Mouse (Mus musculus): ENCODE data around the gene Vmn1r1. TPM values are rescaled to one million over a fixed set of nuclear protein-coding genes. Genes with fewer than 3 reads are reported as not detected.

Vmn1r1 gene
- total and polyA plus RNA-seq, 3 experiments: not detected

GRCm38 (mm10) chr1:182192581-182192980 is 28.3 kb upstream of the Vmn1r1 start:
- no peaks in the 10 kb centered on the region for H3K79me2 ChIP-seq (replicated peaks; ENCODE audit: control insufficient read depth, extremely low read depth, insufficient read depth, poor library complexity, severe bottlenecking)
- dilution Hi-C loops (cut with MboI; ENCODE audit: extremely low pct_ligation_motif_present, extremely low pct_unique_long_range_greater_than_20kb, low sequenced_read_pairs): no loop called here
- no peaks in the 10 kb centered on the region for H3K27me3 ChIP-seq (replicated peaks)
- DNase-seq (ENCODE audit: extremely low read depth): no peak
- H3K36me3 ChIP-seq (replicated peaks in 1 of 2; ENCODE audit: control insufficient read depth in 1 of 2, insufficient read depth in 1 of 2, low read length in 1 of 2): no peaks in the 10 kb centered on the region
- H3K9ac ChIP-seq (ENCODE audit: insufficient read depth, low read depth): no peak overlapping the region
- H3K4me2 ChIP-seq (ENCODE audit: insufficient read depth, low read depth, poor library complexity, severe bottlenecking): no peak overlapping the region
- H3K27ac ChIP-seq (ENCODE audit: insufficient read depth, low read depth): no peak overlapping the region
- in situ Hi-C loops (cut with MboI; ENCODE audit: low pct_ligation_motif_present, low pct_unique_long_range_greater_than_20kb, low sequenced_read_pairs): no loop called here
- TF ChIP-seq ZC3H11A (IDR thresholded peaks at IDR 0.05; ENCODE audit: low read depth, low read length) (no peak), MAX (IDR thresholded peaks at IDR 0.05; ENCODE audit: low read length) (no peak), RCOR1 (conservative IDR thresholded peaks at IDR 0.05; ENCODE audit: low read depth, low read length) (no peak), MAFK (IDR thresholded peaks at IDR 0.05; ENCODE audit: insufficient replicate concordance, low read length) (no peak), HCFC1 (IDR thresholded peaks at IDR 0.05; ENCODE audit: low read depth, low read length) (no peak), CTCF (conservative IDR thresholded peaks at IDR 0.05 in 1 of 2, IDR thresholded peaks at IDR 0.05 in 1 of 2; ENCODE audit: low read depth in 2 of 2, low read length in 2 of 2) (no peak), ZNF384 (IDR thresholded peaks at IDR 0.05; ENCODE audit: low read depth, low read length) (no peak), GABPA (IDR thresholded peaks at IDR 0.05; ENCODE audit: insufficient replicate concordance, low read depth, low read length) (no peak)
- no peaks in the 10 kb centered on the region for H3K9me3 ChIP-seq (replicated peaks; ENCODE audit: low read length)
- no peak overlapping the region for H3K4me3 ChIP-seq (replicated peaks in 1 of 3; ENCODE audit: low read depth in 2 of 3, low read length in 2 of 3, poor library complexity in 1 of 3)
- H3K4me1 ChIP-seq (ENCODE audit: control insufficient read depth in 1 of 2, insufficient read depth in 2 of 2): no peaks in the 10 kb centered on the region

GRCm38 (mm10) chr1:182191816-182192545 is 27.7 kb upstream of the Vmn1r1 start:
- no peak overlapping the region for H3K27ac ChIP-seq (ENCODE audit: insufficient read depth, low read depth)
- H3K4me1 ChIP-seq (ENCODE audit: control insufficient read depth in 1 of 2, insufficient read depth in 2 of 2): no peaks in the 10 kb centered on the region
- H3K36me3 ChIP-seq (replicated peaks in 1 of 2; ENCODE audit: control insufficient read depth in 1 of 2, insufficient read depth in 1 of 2, low read length in 1 of 2): no peaks in the 10 kb centered on the region
- DNase-seq (ENCODE audit: extremely low read depth): no peak
- dilution Hi-C loops (cut with MboI; ENCODE audit: extremely low pct_ligation_motif_present, extremely low pct_unique_long_range_greater_than_20kb, low sequenced_read_pairs): no loop called here
- in situ Hi-C loops (cut with MboI; ENCODE audit: low pct_ligation_motif_present, low pct_unique_long_range_greater_than_20kb, low sequenced_read_pairs): no loop called here
- TF ChIP-seq ZMIZ1 (IDR thresholded peaks at IDR 0.05; ENCODE audit: low read depth, low read length): no peak
- no peak for TF ChIP-seq BHLHE40 (IDR thresholded peaks at IDR 0.05; ENCODE audit: low read depth, low read length)
- TF ChIP-seq USF2 (conservative IDR thresholded peaks at IDR 0.05; ENCODE audit: low read depth, low read length): no peak
- TF ChIP-seq JUND (conservative IDR thresholded peaks at IDR 0.05; ENCODE audit: low read depth, low read length): no peak
- no peak for TF ChIP-seq CHD1 (IDR thresholded peaks at IDR 0.05; ENCODE audit: low read depth, low read length)
- TF ChIP-seq ZC3H11A (IDR thresholded peaks at IDR 0.05; ENCODE audit: low read depth, low read length): no peak
- no peak for TF ChIP-seq TCF12 (IDR thresholded peaks at IDR 0.05; ENCODE audit: low read depth, low read length)
- TF ChIP-seq NRF1 (IDR thresholded peaks at IDR 0.05; ENCODE audit: low read depth, low read length): no peak
- no peak for TF ChIP-seq E2F4 (IDR thresholded peaks at IDR 0.05; ENCODE audit: insufficient replicate concordance, low read depth, low read length)
- TF ChIP-seq MAFK (IDR thresholded peaks at IDR 0.05; ENCODE audit: insufficient replicate concordance, low read length): no peak
- H3K27me3 ChIP-seq (replicated peaks): no peaks in the 10 kb centered on the region
- no peak overlapping the region for H3K4me3 ChIP-seq (replicated peaks in 1 of 3; ENCODE audit: low read depth in 2 of 3, low read length in 2 of 3, poor library complexity in 1 of 3)
- no peaks in the 10 kb centered on the region for H3K79me2 ChIP-seq (replicated peaks; ENCODE audit: control insufficient read depth, extremely low read depth, insufficient read depth, poor library complexity, severe bottlenecking)
- H3K9ac ChIP-seq (ENCODE audit: insufficient read depth, low read depth): no peak overlapping the region
- no peaks in the 10 kb centered on the region for H3K9me3 ChIP-seq (replicated peaks; ENCODE audit: low read length)
- H3K4me2 ChIP-seq (ENCODE audit: insufficient read depth, low read depth, poor library complexity, severe bottlenecking): no peak overlapping the region

Data from CH12.LX (cell line).